13 mouse cellular contexts compared by ENCODE assay signal in genomic region chr9:119089437-119089836, GRCm38 (mm10). TPM values are rescaled to one million over a fixed set of nuclear protein-coding genes. Genes with fewer than 3 reads are reported as not detected.
DNase-seq lines count a peak whose midpoint lies in the region; ATAC-seq lines count a peak whose summit lies in the region.
"Had no signal": no experiment of that assay in that cellular context is flagged by ENCODE, and none has a peak within 500 bp of the region (broad histone marks: within the 10 kb centered on the region; RNA-seq: fewer than 3 reads in every experiment).

No protein-coding gene starts in this region.

- H3K4me3 ChIP-seq in neural tube, embryonic 13.5 days = no peak overlapping the region
- no peak overlapping the region for H3K4me3 ChIP-seq in embryonic facial prominence, embryonic 12.5 days
- H3K4me3 ChIP-seq in stomach, embryonic 16.5 days (replicated peaks; ENCODE audit: low read length) = no peak overlapping the region

- 17% methylated on average over 7 of the region's 7 CpGs for WGBS in neural tube, embryonic 13.5 days
- WGBS in embryonic facial prominence, embryonic 12.5 days = 43% methylated on average over 7 of the region's 7 CpGs
- 64% methylated on average over 7 of the region's 7 CpGs for WGBS in stomach, embryonic 16.5 days

- H3K4me1 ChIP-seq in neural tube, embryonic 13.5 days (replicated peaks) = peaks cover 85% of the 10 kb centered on the region
- peaks cover 38% of the 10 kb centered on the region for H3K4me1 ChIP-seq in embryonic facial prominence, embryonic 12.5 days
- H3K4me1 ChIP-seq in stomach, embryonic 16.5 days (ENCODE audit: control insufficient read depth, insufficient read depth, low read length) = peaks cover 46% of the 10 kb centered on the region

- no peak for ATAC-seq in neural tube, embryonic 13.5 days (ENCODE audit: low read depth)
- ATAC-seq in embryonic facial prominence, embryonic 12.5 days (ENCODE audit: insufficient number of reproducible peaks, insufficient read depth, low FRiP score, low TSS enrichment) = no peak
- no peak for ATAC-seq in stomach, embryonic 16.5 days (ENCODE audit: insufficient read depth, low FRiP score)
- no peak for ATAC-seq in megakaryocyte progenitor cell, adult 5-6 weeks (replicated peaks; ENCODE audit: poor library complexity)
- ATAC-seq: activated CD4-positive, CD25-positive, alpha-beta regulatory T cell, adult 4 months had no signal

- no peak overlapping the region for H3K9ac ChIP-seq in neural tube, embryonic 13.5 days
- no peak overlapping the region for H3K9ac ChIP-seq in embryonic facial prominence, embryonic 12.5 days
- H3K9ac ChIP-seq in stomach, embryonic 16.5 days (ENCODE audit: low read length) = no peak overlapping the region

- no peak overlapping the region; the same call in 1 of the 2 replicates for H3K4me2 ChIP-seq in neural tube, embryonic 13.5 days
- no peak overlapping the region for H3K4me2 ChIP-seq in embryonic facial prominence, embryonic 12.5 days (replicated peaks)
- H3K4me2 ChIP-seq in stomach, embryonic 16.5 days (ENCODE audit: low read depth, low read length) = no peak overlapping the region

- H3K27me3 ChIP-seq in neural tube, embryonic 13.5 days = peaks cover 23% of the 10 kb centered on the region
- H3K27me3 ChIP-seq in embryonic facial prominence, embryonic 12.5 days = peaks cover 18% of the 10 kb centered on the region
- H3K27me3 ChIP-seq in stomach, embryonic 16.5 days (ENCODE audit: control insufficient read depth, insufficient read depth, low read length) = no peaks in the 10 kb centered on the region

- H3K27ac ChIP-seq in neural tube, embryonic 13.5 days (replicated peaks) = peak overlapping the region; percentile 65
- H3K27ac ChIP-seq in embryonic facial prominence, embryonic 12.5 days = peak overlapping the region; percentile 27; the same call in 1 of the 2 replicates
- peak overlapping the region; percentile 52; the same call in 1 of the 2 replicates for H3K27ac ChIP-seq in stomach, embryonic 16.5 days (ENCODE audit: low read length)

- peak; percentile 63 for DNase-seq in adrenal gland, adult 2 months
- DNase-seq in adrenal gland, adult 8-10 months = no peak
- DNase-seq in neural tube, embryonic 10.5 days (ENCODE audit: extremely low spot score, low spot score) = no peak
- no peak for DNase-seq in frontal cortex, postnatal 25 days (ENCODE audit: low spot score in 2 of 2)
- DNase-seq: cerebellum, adult 18-20 months; embryo, embryonic 11 days; heart, postnatal 4 days; lung, adult 18-20 months had no signal

- no peaks in the 10 kb centered on the region for H3K36me3 ChIP-seq in neural tube, embryonic 13.5 days
- no peaks in the 10 kb centered on the region for H3K36me3 ChIP-seq in embryonic facial prominence, embryonic 12.5 days
- H3K36me3 ChIP-seq in stomach, embryonic 16.5 days (ENCODE audit: control insufficient read depth, insufficient read depth, low read length) = no peaks in the 10 kb centered on the region

- no peaks in the 10 kb centered on the region for H3K9me3 ChIP-seq in neural tube, embryonic 13.5 days
- H3K9me3 ChIP-seq in embryonic facial prominence, embryonic 12.5 days = no peaks in the 10 kb centered on the region
- no peaks in the 10 kb centered on the region for H3K9me3 ChIP-seq in stomach, embryonic 16.5 days (replicated peaks; ENCODE audit: control insufficient read depth, low read length)

RNA-seq across cellular contexts. Expression of gene Plcd1, which starts 3.9 kb away (rescaled TPM):
- 10 to 100 TPM in 1 of 2 experiments, 1 to 10 TPM in 1; 4.8 to 20.7 TPM for total RNA-seq in adrenal gland, adult 2 months (2021)
- polyA plus RNA-seq in adrenal gland, adult 2 months (2012; rRNA removed) = 16.6 and 17.5 TPM in 2 replicates
- total RNA-seq in adrenal gland, adult 8-10 months (2022) = 10 to 100 TPM in 2 of 4 experiments, 1 to 10 TPM in 2; 8.5 to 19.9 (median 13.2) TPM
- polyA plus RNA-seq in neural tube, embryonic 13.5 days (2015; fragmentation: Nextera tagmentation; extraction: Ambion mirVana) = 25.0 and 25.6 TPM in 2 replicates
- 26.6 and 27.8 TPM in 2 replicates for polyA plus RNA-seq in embryonic facial prominence, embryonic 12.5 days (2016; fragmentation: Nextera tagmentation; extraction: Ambion mirVana)
- polyA plus RNA-seq in stomach, embryonic 16.5 days (2015; fragmentation: Nextera tagmentation; extraction: Ambion mirVana) = 75.9 and 92.4 TPM in 2 replicates
- not detected in 2 replicates for total RNA-seq in megakaryocyte progenitor cell, adult 5-6 weeks (2015)
- 0.14 and 0.29 TPM in 2 replicates for total RNA-seq in megakaryocyte progenitor cell, adult 5-6 weeks (2017)

RNA-seq across cellular contexts. Expression of gene Dlec1, which starts 12.8 kb away (rescaled TPM):
- 1 to 10 TPM; 2.0 to 2.2 TPM for total RNA-seq in adrenal gland, adult 2 months (2021)
- polyA plus RNA-seq in adrenal gland, adult 2 months (2012; rRNA removed) = 1.1 and 1.5 TPM in 2 replicates
- 1 to 10 TPM; 2.2 to 6.6 (median 4.5) TPM for total RNA-seq in adrenal gland, adult 8-10 months (2022)
- 0.55 and 1.1 TPM in 2 replicates for polyA plus RNA-seq in neural tube, embryonic 13.5 days (2015; fragmentation: Nextera tagmentation; extraction: Ambion mirVana)
- polyA plus RNA-seq in embryonic facial prominence, embryonic 12.5 days (2016; fragmentation: Nextera tagmentation; extraction: Ambion mirVana) = 1.5 and 1.7 TPM in 2 replicates
- polyA plus RNA-seq in stomach, embryonic 16.5 days (2015; fragmentation: Nextera tagmentation; extraction: Ambion mirVana) = 0.71 and 0.77 TPM in 2 replicates
- 0.37 and 3.9 TPM in 2 replicates for total RNA-seq in megakaryocyte progenitor cell, adult 5-6 weeks (2015)
- total RNA-seq in megakaryocyte progenitor cell, adult 5-6 weeks (2017) = 1.9 TPM in 1 of 2 replicates, not detected in the other

RNA-seq across cellular contexts. Expression of gene Vill, which starts 36.9 kb away (rescaled TPM):
- total RNA-seq in adrenal gland, adult 2 months (2021) = 1 to 10 TPM; 1.5 to 2.0 TPM
- polyA plus RNA-seq in adrenal gland, adult 2 months (2012; rRNA removed) = 3.4 and 4.2 TPM in 2 replicates
- 1 to 10 TPM; 2.4 to 4.6 (median 4.4) TPM for total RNA-seq in adrenal gland, adult 8-10 months (2022)
- 6.8 and 6.9 TPM in 2 replicates for polyA plus RNA-seq in neural tube, embryonic 13.5 days (2015; fragmentation: Nextera tagmentation; extraction: Ambion mirVana)
- 27.3 and 28.1 TPM in 2 replicates for polyA plus RNA-seq in embryonic facial prominence, embryonic 12.5 days (2016; fragmentation: Nextera tagmentation; extraction: Ambion mirVana)
- polyA plus RNA-seq in stomach, embryonic 16.5 days (2015; fragmentation: Nextera tagmentation; extraction: Ambion mirVana) = 43.0 and 52.7 TPM in 2 replicates
- 9.2 and 10.8 TPM in 2 replicates for total RNA-seq in megakaryocyte progenitor cell, adult 5-6 weeks (2015)
- 34.4 and 37.7 TPM in 2 replicates for total RNA-seq in megakaryocyte progenitor cell, adult 5-6 weeks (2017)
